Mouse (Mus musculus) B cell, adult 2 months (primary cell): ENCODE results near the gene Slc11a2.
"Not testable (repeated sequence)": the region's sequence is repeated elsewhere in the genome, so short reads cannot be mapped to it uniquely, and the experiment has no call there.

ENCODE experiments used
- DNase-seq, 2 experiments: peaks; one replicate each; pipeline ENCODE4 v3.0.0; 2022

Gene Slc11a2

GRCm38 (mm10) chr15:100346761-100347160 lies 78.1 kb downstream of the Slc11a2 start:
- DNase-seq: no peak

- DNase-seq: no peak
Observed at GRCm38 (mm10) chr15:100345484-100345883, 79.4 kb downstream of the Slc11a2 start.

- not testable (repeated sequence) for DNase-seq
Observed at GRCm38 (mm10) chr15:100341314-100341980, 83.4 kb downstream of the Slc11a2 start.
